Mouse (Mus musculus) subcutaneous adipose tissue, adult 2 months (tissue): Measurements from ENCODE around the gene Speer4b. TPM values are rescaled to one million over a fixed set of nuclear protein-coding genes. Genes with fewer than 3 reads are reported as not detected.

Experiments used
- polyA plus RNA-seq: library from polyadenylated mRNA; depleted of rRNA; stranded (reverse); fragments of >200 nt; gene quantifications from 2 replicates; pipeline ENCODE4 v1.2.3, GENCODE M21; 2012; ENCODE audit warnings: low replicate concordance; rRNA removed

Speer4b gene
- not detected in 2 replicates for polyA plus RNA-seq

DNA sequence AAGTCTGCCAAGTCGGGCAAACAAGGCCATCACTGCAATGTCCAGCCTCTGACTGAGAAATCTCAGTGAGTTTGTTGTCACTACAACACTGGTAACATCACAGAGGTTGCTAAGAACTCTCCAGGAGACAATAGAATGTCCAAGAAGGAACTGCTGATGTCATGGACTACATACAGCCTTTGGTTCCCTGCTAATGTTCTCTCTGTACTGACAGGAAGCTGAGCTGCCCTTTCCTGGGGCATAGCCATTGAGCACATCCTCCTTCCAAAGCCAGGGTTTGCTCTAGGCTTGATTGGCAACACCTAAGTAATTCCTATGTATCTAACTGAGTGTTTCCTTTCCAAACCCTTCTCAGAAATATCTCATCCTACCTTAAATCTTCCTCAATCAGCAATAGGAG is at the start of gene Speer4b:
Gene Speer4b, minus strand, starts transcription at position 101 of the 400 bp plus-strand sequence.

